Mouse (Mus musculus): ENCODE results near the gene Tfrc.
"Not testable (repeated sequence)": the region's sequence is repeated elsewhere in the genome, so short reads cannot be mapped to it uniquely, and the experiment has no call there.

The Tfrc gene

GRCm38 (mm10) chr16:32612052-32612451 lies 3.3 kb downstream of the Tfrc start:
- DNase-seq (ENCODE audit: low read depth), result no peak

DNA sequence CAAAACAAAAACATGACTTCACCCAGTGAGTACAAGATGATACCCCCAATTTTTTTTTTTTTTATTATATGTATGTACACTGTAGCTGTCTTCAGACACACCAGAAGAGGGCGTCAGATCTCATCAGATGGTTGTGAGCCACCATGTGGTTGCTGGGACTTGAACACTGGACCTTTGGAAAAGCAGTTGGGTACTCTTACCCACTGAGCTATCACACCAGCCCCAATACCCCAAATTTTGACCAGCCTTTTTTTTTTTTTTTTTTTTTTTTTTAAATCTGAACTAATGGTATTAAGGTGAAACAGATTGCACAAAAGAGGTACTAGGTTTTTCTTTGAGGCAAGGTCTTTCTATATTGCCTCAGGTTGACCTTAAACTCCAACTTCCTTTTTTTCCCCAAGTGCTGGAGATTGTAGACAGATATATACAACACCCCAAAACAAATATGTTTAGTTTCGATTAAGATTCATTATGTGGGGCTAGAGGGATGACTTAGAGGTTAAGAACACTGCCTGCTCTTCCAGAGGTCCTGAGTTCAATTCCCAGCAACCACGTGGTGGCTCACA lies 4.6 kb downstream of the Tfrc start:
- DNase-seq (ENCODE audit: low read depth), result peak; percentile 42

- peak; percentile 86 for DNase-seq (ENCODE audit: low read depth)
Measured at GRCm38 (mm10) chr16:32614047-32614446, 5.3 kb downstream of the Tfrc start.

- no peak for DNase-seq (ENCODE audit: low read depth)
Measured at GRCm38 (mm10) chr16:32618946-32619345, 10.2 kb downstream of the Tfrc start.

- DNase-seq (ENCODE audit: low read depth), result no peak
Measured at GRCm38 (mm10) chr16:32628140-32628539, 19.4 kb downstream of the Tfrc start.

DNA sequence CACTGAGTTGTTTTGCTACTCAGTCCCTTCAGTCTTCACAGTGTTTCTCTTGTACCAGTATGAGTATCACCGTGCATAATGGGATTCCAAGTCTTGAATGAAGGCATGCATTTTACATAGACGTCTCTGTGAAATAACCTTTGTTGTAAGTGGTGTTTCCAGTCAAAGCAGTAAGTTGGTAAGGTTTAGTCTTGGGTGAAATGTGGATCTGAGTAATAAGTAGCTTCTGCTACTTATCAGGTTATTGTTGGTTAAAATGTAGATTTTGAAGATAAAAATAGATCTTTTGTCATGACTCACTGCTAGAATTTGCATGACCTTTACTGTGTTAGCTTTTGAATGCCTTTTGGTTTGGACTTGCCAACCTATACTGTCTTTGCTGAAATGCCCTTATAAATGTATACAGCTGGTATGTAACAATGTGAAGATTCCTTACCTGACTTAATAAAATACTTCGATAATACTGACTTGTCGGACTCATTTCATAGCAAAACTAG lies 23.7 kb downstream of the Tfrc start:
- DNase-seq (ENCODE audit: low read depth), result no peak

DNA sequence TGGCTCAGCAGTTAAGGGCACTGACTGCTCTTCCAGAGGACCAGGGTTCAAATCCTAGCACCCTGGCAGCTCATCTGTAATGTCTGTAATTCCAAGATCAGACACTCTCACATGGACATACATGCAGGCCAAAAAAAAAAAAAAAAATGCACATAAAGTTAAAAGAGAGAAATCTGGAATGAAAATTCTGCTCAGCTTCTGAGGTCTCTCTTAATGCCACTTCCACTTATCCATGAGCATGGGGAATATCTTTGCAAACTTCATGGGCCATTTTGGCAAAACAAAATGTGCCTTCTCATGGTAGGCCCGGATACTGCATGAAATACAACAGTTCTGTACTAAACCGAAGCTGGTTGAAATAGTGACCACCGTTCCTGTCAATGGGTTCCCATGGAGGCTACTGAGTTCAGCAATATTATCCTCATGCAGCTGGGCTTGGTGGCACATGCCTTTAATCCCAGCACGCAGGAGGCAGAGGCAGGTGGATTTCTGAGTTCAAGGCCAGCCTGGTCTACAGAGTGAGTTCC lies 24.8 kb downstream of the Tfrc start:
- DNase-seq (ENCODE audit: low read depth), result no peak

- DNase-seq (ENCODE audit: low read depth), result peak; percentile 60
Measured at GRCm38 (mm10) chr16:32634183-32634582, 25.5 kb downstream of the Tfrc start.

- no peak for DNase-seq (ENCODE audit: low read depth)
Measured at GRCm38 (mm10) chr16:32635314-32635713, 26.6 kb downstream of the Tfrc start.

DNA sequence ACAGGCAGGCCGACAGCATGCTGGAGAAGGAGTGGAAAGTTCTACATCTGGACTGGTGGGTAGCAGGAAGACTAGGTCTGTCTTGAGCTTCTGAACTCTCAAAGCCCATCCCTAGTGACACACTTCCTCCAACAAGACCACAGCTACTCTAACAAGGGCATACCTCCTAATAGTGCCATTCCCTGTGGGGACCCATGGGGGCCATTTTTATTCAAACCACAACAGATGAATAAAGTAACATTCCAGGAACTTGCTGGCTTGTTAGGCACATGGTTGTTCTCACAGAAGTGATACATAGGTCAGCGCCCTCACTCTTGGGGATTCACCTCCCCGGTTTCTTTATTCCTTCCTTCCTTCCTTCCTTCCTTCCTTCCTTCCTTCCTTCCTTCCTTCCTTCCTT lies 27.6 kb downstream of the Tfrc start:
- peak; percentile 46 for DNase-seq (ENCODE audit: low read depth)

GRCm38 (mm10) chr16:32636871-32637521 lies 28.3 kb downstream of the Tfrc start:
- DNase-seq (ENCODE audit: low read depth), result no peak

GRCm38 (mm10) chr16:32638476-32638875 lies 29.8 kb downstream of the Tfrc start:
- DNase-seq (ENCODE audit: low read depth), result peak; percentile 91

DNA sequence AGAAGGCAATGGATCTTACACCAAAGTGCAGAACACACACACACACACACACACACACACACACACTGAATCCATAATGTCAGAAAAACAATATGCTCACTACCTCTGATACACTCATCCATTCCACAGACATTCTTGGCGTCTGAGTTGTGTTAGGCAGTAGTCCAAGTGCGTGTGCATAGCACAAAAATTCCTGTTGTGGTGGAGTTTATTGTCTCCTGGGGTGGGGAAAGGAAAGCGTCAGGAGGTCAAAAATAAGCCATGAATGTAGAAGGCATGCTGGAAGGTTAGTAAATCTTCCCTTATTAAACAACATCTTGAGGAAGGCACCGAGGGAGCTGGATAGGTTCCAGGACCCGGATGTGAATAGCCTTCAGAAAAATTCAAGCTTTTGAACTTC lies 31.4 kb downstream of the Tfrc start:
- no peak for DNase-seq (ENCODE audit: low read depth)

DNA sequence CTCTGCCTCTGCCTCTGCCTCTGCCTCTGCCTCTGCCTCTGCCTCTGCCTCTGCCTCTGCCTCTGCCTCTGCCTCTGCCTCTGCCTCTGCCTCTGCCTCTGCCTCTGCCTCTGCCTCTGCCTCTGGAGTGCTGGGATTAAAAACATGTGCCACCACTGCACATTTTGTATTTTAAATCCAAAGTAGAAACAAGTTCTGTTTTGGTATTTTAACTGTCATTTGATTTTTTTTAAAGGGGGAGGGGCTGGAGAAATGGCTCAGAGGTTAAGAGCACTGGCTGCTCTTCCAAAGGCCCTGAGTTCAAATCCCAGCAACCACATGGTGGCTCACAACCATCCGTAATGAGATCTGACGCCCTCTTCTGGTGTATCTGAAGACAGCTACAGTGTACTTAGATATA lies 32.0 kb downstream of the Tfrc start:
- not testable (repeated sequence) for DNase-seq (ENCODE audit: low read depth)

DNA sequence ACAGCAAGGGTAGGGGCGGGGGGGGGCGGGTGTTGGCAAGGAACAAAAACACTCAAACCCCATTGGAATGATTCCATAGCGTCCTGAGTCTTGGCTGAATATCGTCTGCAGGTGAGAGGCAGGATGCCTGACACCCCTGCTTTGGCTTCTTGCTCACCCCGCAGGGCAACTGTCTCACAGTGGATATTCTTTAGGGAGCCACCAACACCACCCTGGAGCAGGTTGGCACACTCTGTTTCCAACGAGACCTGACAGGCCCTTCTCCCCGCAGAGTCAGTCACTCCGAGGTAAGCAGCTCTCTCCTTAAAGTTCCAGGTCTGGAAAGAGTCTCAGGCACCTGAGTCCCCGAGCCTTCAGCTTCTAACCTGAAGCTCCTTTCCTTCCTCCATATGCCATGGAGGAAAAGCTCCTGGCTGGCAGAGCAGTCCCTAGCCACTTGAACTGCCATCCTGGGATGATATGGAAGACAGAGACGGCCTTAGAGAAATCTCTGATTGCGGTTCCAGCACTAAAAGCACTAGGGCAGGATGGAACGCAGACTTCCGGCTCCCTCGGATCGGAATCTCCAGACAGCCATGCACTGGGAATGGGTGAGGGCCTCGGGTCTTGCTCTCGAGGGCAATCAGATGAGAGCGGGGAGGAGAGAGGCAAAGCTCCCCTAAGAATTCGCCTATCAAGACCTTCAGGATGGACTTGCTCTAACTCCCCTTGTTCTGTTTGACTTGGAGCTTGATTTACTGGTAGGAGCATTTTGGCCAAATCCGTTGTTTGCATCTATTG lies 32.9 kb downstream of the Tfrc start:
- no peak for DNase-seq (ENCODE audit: low read depth)

GRCm38 (mm10) chr16:32642280-32642679 lies 33.6 kb downstream of the Tfrc start:
- no peak for DNase-seq (ENCODE audit: low read depth)

DNA sequence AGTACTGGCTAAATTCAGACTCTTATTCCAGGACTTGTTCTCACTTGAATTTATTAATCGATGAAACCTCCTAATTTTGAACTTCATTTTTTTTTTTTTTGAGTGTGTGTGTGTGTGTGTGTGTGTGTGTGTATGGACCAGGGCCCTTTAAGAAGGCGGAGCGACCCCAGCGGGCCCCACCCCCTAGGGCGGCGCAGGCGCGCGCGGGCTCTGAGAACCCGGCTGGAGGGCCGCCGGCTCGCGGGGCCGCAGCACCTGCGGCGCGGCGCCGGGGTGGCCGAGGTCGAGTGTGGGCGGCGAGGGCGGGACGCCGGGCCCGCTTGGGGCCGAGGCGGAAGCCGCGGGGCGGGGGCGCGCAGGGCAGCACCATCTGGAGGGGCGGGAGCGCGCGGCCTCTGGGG lies 34.9 kb downstream of the Tfrc start, which contains the start of gene Tnk2:
Tnk2 (plus strand) TSS at position 214 of the 401 bp plus-strand sequence.
- DNase-seq (ENCODE audit: low read depth), result peak; percentile 83

DNA sequence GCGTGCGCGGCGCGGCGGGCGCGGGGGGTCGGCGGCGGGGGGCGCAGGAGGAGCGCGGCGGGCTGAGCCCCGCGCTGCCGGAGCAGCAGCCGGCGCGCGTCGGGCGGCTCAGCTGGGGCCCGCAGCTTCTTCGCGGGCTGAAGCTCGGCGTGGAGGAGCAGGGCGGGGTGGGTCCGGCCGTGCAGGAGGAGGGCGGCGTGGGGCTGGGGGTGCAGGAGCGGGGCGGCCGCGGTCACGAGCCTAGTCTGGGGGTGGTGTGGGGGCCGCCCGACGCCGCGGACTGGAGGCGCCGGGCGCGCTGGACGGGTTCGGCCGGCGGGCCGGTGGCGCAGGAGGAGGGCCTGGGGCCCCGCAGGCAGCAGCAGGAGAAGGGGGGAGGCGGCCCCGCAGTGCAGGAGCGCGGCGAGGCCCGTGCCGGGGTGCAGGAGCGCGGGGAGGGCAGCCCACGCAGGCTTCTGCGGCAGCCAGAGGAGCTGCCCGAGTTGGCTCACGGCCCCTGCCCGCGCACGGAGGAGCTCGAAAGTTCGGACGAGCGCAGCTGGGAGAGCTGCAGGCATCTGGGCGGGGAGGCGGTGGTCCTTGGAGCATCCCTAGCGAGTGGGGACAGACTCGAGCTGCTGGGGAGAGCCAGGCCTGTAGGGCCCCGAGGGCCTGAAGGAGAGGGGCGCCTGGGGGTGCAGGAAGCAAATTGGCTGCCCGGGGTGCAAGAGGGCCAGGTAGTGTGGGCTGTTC lies 35.5 kb downstream of the Tfrc start:
- no peak for DNase-seq (ENCODE audit: low read depth)

DNA sequence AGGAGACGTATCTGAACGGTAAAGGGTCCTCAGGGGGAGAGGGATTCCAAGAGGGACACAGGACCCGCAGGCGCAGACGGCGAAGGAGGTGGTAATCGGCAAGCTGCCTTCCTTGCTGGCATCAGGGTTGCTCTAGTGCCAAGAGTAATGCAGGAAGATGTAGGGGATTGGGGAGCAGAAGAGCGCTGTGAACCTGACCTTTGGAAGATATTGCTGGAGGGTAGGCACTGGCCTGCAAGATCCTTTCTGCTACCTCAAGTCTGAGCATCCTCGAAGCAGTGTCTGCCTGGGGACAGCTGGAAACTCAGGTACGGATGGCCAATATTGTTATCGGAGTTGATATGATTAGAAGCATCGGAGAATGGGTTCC lies 36.1 kb downstream of the Tfrc start:
- no peak for DNase-seq (ENCODE audit: low read depth)

DNA sequence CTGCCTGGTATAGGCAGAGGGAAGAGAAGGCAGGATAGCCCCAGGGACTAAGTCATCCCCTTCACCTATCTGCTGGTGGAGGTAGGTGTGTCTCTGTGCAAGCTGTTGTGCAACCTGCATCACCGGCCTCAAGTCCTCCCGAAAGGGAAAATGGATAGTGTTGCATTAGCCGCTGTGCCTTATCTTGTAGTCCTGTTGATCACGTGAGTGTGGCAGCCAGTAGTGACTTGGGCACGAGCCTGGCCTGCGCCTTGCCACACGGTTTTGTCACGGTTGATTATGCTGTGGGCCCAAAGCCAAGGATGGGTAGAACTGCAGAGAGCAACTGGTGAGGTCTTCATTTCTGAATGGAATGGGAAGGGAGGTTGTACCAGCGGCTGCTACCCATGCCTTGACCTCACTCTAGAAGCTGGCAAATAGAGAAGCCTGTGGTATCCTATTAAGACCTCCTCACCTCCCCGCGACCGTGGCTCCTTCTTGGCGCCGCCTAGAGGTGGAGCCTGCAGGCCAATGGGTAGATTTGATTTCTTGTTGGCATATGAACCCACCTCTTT lies 36.7 kb downstream of the Tfrc start:
- peak; percentile 81 for DNase-seq (ENCODE audit: low read depth)

- no peak for DNase-seq (ENCODE audit: low read depth)
Measured at GRCm38 (mm10) chr16:32646014-32646413, 37.3 kb downstream of the Tfrc start.

DNA sequence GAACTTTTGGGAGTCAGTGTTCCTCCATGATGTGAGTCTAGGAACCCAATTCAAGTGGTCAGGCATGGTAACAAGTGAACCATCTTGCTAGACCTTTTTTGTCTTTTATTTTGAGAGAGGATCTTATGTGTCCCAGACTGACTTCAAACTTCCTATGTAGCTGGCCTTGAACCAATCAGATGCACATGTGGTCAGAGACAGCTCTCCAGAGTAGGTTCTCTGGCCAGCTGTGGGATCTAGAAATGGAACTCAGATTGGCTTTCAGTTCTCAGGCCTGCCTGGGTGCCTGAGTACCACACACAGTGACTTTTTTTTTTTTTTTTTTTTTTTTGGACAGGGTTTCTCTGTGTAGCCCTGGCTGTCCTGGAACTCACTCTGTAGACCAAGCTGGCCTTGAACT lies 39.0 kb downstream of the Tfrc start:
- DNase-seq (ENCODE audit: low read depth), result peak; percentile 68

Data from 416B (cell line).